In the genomic region with DNA sequence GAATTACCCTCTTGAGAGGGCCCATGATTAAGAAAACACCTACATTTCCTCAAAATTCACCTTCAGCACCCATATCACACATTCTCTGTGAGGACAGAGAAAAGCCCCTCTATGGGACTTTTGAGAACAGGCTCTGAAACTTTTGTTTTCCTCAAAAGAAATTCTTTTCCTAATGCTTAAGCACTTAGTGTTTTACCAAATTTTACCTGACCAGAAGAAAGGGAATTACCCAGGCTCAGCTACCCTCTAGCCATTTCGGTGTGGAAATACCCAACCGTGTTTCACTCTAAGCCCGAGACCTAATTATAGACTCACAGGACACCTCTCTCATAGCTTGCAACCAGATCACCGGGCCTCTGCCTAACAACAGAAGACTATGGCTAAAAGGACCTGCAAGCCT, we compare ENCODE assay signal across 28 mouse cellular contexts. TPM values are rescaled to one million over a fixed set of nuclear protein-coding genes. Genes with fewer than 3 reads are reported as not detected.
DNase-seq lines count a peak whose midpoint lies in the region; ATAC-seq and TF ChIP-seq lines count a peak whose summit lies in the region.
"Had no signal": no experiment of that assay in that cellular context is flagged by ENCODE, and none has a peak within 500 bp of the region (broad histone marks: within the 10 kb centered on the region; RNA-seq: fewer than 3 reads in every experiment).

No protein-coding gene starts in this region.

- peak overlapping the region; percentile 86 for H3K27ac ChIP-seq in gastrocnemius, adult 2 months
- peak overlapping the region; percentile 84 for H3K27ac ChIP-seq in brown adipose tissue, adult 24 weeks (replicated peaks; ENCODE audit: low read depth, low read length)
- no peak overlapping the region for H3K27ac ChIP-seq in cerebellum, adult 2 months (ENCODE audit: insufficient read depth, low read length)
- H3K27ac ChIP-seq: forebrain, embryonic 10.5 days; heart, embryonic 10.5 days; hindbrain, embryonic 14.5 days; kidney, embryonic 15.5 days; layer of hippocampus, adult 2 months; limb, embryonic 10.5 days; limb, embryonic 15.5 days; liver, embryonic 14.5 days; midbrain, embryonic 10.5 days; neural tube, embryonic 12.5 days had no signal

- H3K4me3 ChIP-seq in gastrocnemius, adult 2 months = peak overlapping the region; percentile 2; the same call in 1 of the 2 replicates
- H3K4me3 ChIP-seq in brown adipose tissue, adult 24 weeks (ENCODE audit: insufficient read depth, low read depth, low read length) = no peak overlapping the region
- no peak overlapping the region for H3K4me3 ChIP-seq in myocyte
- no peak overlapping the region for H3K4me3 ChIP-seq in cerebellum, adult 2 months (replicated peaks; ENCODE audit: insufficient read depth, low read depth, low read length)
- H3K4me3 ChIP-seq: forebrain, embryonic 10.5 days; heart, embryonic 10.5 days; kidney, embryonic 15.5 days; layer of hippocampus, adult 2 months; limb, embryonic 10.5 days; limb, embryonic 15.5 days; midbrain, embryonic 10.5 days; neural tube, embryonic 12.5 days had no signal

- H3K36me3 ChIP-seq in myocyte (ENCODE audit: control insufficient read depth, insufficient read depth) = no peaks in the 10 kb centered on the region
- H3K36me3 ChIP-seq: forebrain, embryonic 10.5 days; heart, embryonic 10.5 days; kidney, embryonic 15.5 days; limb, embryonic 10.5 days; limb, embryonic 15.5 days; midbrain, embryonic 10.5 days; neural tube, embryonic 12.5 days had no signal

- peak overlapping the region; percentile 62 for H3K4me2 ChIP-seq in myocyte (ENCODE audit: low read depth)
- H3K4me2 ChIP-seq: hindbrain, embryonic 14.5 days; kidney, embryonic 15.5 days; limb, embryonic 15.5 days; neural tube, embryonic 12.5 days had no signal

- intact Hi-C loops in gastrocnemius, adult 2 months (cut with DNase I) = no loop called here
- intact Hi-C loops in gastrocnemius, postnatal 14 days (cut with DNase I; ENCODE audit: low total_unique reads) = no loop called here

- no peak for TF ChIP-seq POLR2A in myocyte (IDR thresholded peaks at IDR 0.05; ENCODE audit: insufficient read length, low read depth)
- TF ChIP-seq POLR2A in cerebellum, adult 2 months (IDR thresholded peaks at IDR 0.05; ENCODE audit: borderline replicate concordance, insufficient read depth, low read length) = no peak

- no peaks in the 10 kb centered on the region for H3K27me3 ChIP-seq in myocyte (ENCODE audit: control insufficient read depth, insufficient read depth, insufficient read length)
- H3K27me3 ChIP-seq in cerebellum, adult 2 months (ENCODE audit: control insufficient read depth, insufficient read depth, low read length) = no peaks in the 10 kb centered on the region
- H3K27me3 ChIP-seq: kidney, embryonic 15.5 days; limb, embryonic 15.5 days; neural tube, embryonic 12.5 days; Patski had no signal

- peak; percentile 36 for ATAC-seq in CD4-positive, CD25-positive, alpha-beta regulatory T cell, adult 4 months
- ATAC-seq in megakaryocyte, adult 5-6 weeks (ENCODE audit: poor library complexity, severe bottlenecking) = no peak
- ATAC-seq: forebrain, embryonic 16.5 days; midbrain, embryonic 16.5 days had no signal

- H3K4me1 ChIP-seq in brown adipose tissue, adult 24 weeks (ENCODE audit: control insufficient read depth, insufficient read depth, insufficient read length, low read length) = no peaks in the 10 kb centered on the region; the same call in 1 of the 2 replicates
- H3K4me1 ChIP-seq in cerebellum, adult 2 months (ENCODE audit: control insufficient read depth, insufficient read depth, low read length) = no peaks in the 10 kb centered on the region
- H3K4me1 ChIP-seq: forebrain, embryonic 10.5 days; heart, embryonic 10.5 days; kidney, embryonic 15.5 days; limb, embryonic 10.5 days; midbrain, embryonic 10.5 days; neural tube, embryonic 12.5 days had no signal

- no peaks in the 10 kb centered on the region for H3K79me2 ChIP-seq in myocyte (ENCODE audit: control insufficient read depth, insufficient read depth)

- 81% methylated on average over 4 of the region's 4 CpGs for WGBS in cerebellum, adult 2 months

- DNase-seq in gastrocnemius, adult 2 months = no peak
- DNase-seq in gastrocnemius, postnatal 14 days = no peak
- no peak for DNase-seq in thymus, postnatal 4 days
- DNase-seq in cerebellum, adult 2 months = no peak
- DNase-seq: cerebellum, adult 8-10 months; cerebellum, postnatal 25 days; kidney, adult 18-20 months; kidney, postnatal 36 days; lung, adult 2 months; right cerebral cortex, postnatal 4 days; thymus, adult 2 months had no signal

- no peak for TF ChIP-seq CTCF in gastrocnemius, adult 2 months (IDR thresholded peaks at IDR 0.05)
- no peak for TF ChIP-seq CTCF in cerebellum, adult 2 months (IDR thresholded peaks at IDR 0.05; ENCODE audit: borderline replicate concordance, insufficient read depth, low read depth, low read length)

- H3ac ChIP-seq in myocyte (ENCODE audit: control insufficient read depth, insufficient read length) = no peak overlapping the region

TF ChIP-seq in myocyte, 11 proteins besides CTCF, POLR2A, EP300 and RAD21:
- TF ChIP-seq SRF (IDR thresholded peaks at IDR 0.05; ENCODE audit: control insufficient read depth, insufficient read length, low read depth) (no peak), TCF12 (IDR thresholded peaks at IDR 0.05; ENCODE audit: insufficient read depth, poor library complexity, severe bottlenecking) (no peak), MYOG (IDR thresholded peaks at IDR 0.05; ENCODE audit: control insufficient read depth in 1 of 3, insufficient read depth in 1 of 3, insufficient read length in 2 of 3, low read depth in 2 of 3) (no peak), CEBPB (IDR thresholded peaks at IDR 0.05; ENCODE audit: insufficient read depth, poor library complexity, severe bottlenecking) (no peak), MYOD1 (IDR thresholded peaks at IDR 0.05; ENCODE audit: control insufficient read depth in 1 of 3, insufficient read length in 2 of 3, low read depth in 2 of 3) (no peak), POLR2AphosphoS2 (IDR thresholded peaks at IDR 0.05; ENCODE audit: insufficient read length, low read depth) (no peak), E2F4 (IDR thresholded peaks at IDR 0.05; ENCODE audit: insufficient read depth) (no peak), TCF3 (IDR thresholded peaks at IDR 0.05; ENCODE audit: insufficient read length, low read depth) (no peak), MAX (IDR thresholded peaks at IDR 0.05; ENCODE audit: low read depth) (no peak), USF1 (IDR thresholded peaks at IDR 0.05; ENCODE audit: low read depth) (no peak), REST (IDR thresholded peaks at IDR 0.05; ENCODE audit: insufficient read depth, insufficient read length) (no peak)

RNA-seq across cellular contexts. Expression of a gene that starts 17.6 kb away (rescaled TPM):
- 10 to 100 TPM; 47.1 to 66.2 TPM for total RNA-seq in gastrocnemius, adult 2 months (2021)
- 10 to 100 TPM; 29.3 to 31.6 TPM for total RNA-seq in gastrocnemius, postnatal 14 days (2021)
- 10 to 100 TPM; 17.9 to 25.3 TPM for polyA plus RNA-seq in CD4-positive, CD25-positive, alpha-beta regulatory T cell, adult 4 months (2017; shearing (Covaris generic))
- polyA plus RNA-seq in brown adipose tissue, adult 24 weeks (2012; ENCODE audit: insufficient read depth, insufficient read length, missing spikeins) = 50.2 and 54.3 TPM in 2 replicates
- 16.9 TPM for polyA plus RNA-seq in myocyte (2012; fragmentation: generic; extraction: Trizol)
- 88.2 and 97.4 TPM in 2 replicates for total RNA-seq in megakaryocyte, adult 5-6 weeks (2015)
- 49.3 and 53.4 TPM in 2 replicates for total RNA-seq in megakaryocyte, adult 5-6 weeks (2017)
- 53.3 and 53.8 TPM in 2 replicates for polyA plus RNA-seq in cerebellum, adult 2 months (2012; rRNA removed)

RNA-seq across cellular contexts. Expression of a gene that starts 29.3 kb away (rescaled TPM):
- total RNA-seq in gastrocnemius, adult 2 months (2021) = 10 to 100 TPM; 11.6 to 17.4 TPM
- total RNA-seq in gastrocnemius, postnatal 14 days (2021) = 10 to 100 TPM; 11.6 to 14.2 TPM
- 10 to 100 TPM; 50.9 to 54.8 TPM for polyA plus RNA-seq in CD4-positive, CD25-positive, alpha-beta regulatory T cell, adult 4 months (2017; shearing (Covaris generic))
- polyA plus RNA-seq in brown adipose tissue, adult 24 weeks (2012; ENCODE audit: insufficient read depth, insufficient read length, missing spikeins) = 10.9 and 16.0 TPM in 2 replicates
- polyA plus RNA-seq in myocyte (2012; fragmentation: generic; extraction: Trizol) = 18.0 TPM
- total RNA-seq in megakaryocyte, adult 5-6 weeks (2015) = 16.6 and 22.8 TPM in 2 replicates
- 20.2 and 25.6 TPM in 2 replicates for total RNA-seq in megakaryocyte, adult 5-6 weeks (2017)
- 26.6 and 27.1 TPM in 2 replicates for polyA plus RNA-seq in cerebellum, adult 2 months (2012; rRNA removed)

RNA-seq across cellular contexts. Expression of a gene that starts 51.2 kb away (rescaled TPM):
- total RNA-seq in gastrocnemius, adult 2 months (2021) = 10 to 100 TPM in 1 of 2 experiments, 1 to 10 TPM in 1; 5.3 to 11.1 TPM
- 1 to 10 TPM; 4.3 to 4.6 TPM for total RNA-seq in gastrocnemius, postnatal 14 days (2021)
- polyA plus RNA-seq in CD4-positive, CD25-positive, alpha-beta regulatory T cell, adult 4 months (2017; shearing (Covaris generic)) = 10 to 100 TPM; 12.2 to 16.8 TPM
- 10.6 and 12.8 TPM in 2 replicates for polyA plus RNA-seq in brown adipose tissue, adult 24 weeks (2012; ENCODE audit: insufficient read depth, insufficient read length, missing spikeins)
- polyA plus RNA-seq in myocyte (2012; fragmentation: generic; extraction: Trizol) = 5.8 TPM
- total RNA-seq in megakaryocyte, adult 5-6 weeks (2015) = 5.5 and 5.8 TPM in 2 replicates
- 5.6 and 5.7 TPM in 2 replicates for total RNA-seq in megakaryocyte, adult 5-6 weeks (2017)
- 14.6 and 15.1 TPM in 2 replicates for polyA plus RNA-seq in cerebellum, adult 2 months (2012; rRNA removed)

RNA-seq across cellular contexts. Expression of a gene that starts 51.8 kb away (rescaled TPM):
- 10 to 100 TPM; 13.0 to 14.5 TPM for total RNA-seq in gastrocnemius, adult 2 months (2021)
- total RNA-seq in gastrocnemius, postnatal 14 days (2021) = 10 to 100 TPM in 1 of 2 experiments, 1 to 10 TPM in 1; 9.8 to 11.4 TPM
- polyA plus RNA-seq in CD4-positive, CD25-positive, alpha-beta regulatory T cell, adult 4 months (2017; shearing (Covaris generic)) = 10 to 100 TPM; 33.8 to 39.0 TPM
- polyA plus RNA-seq in brown adipose tissue, adult 24 weeks (2012; ENCODE audit: insufficient read depth, insufficient read length, missing spikeins) = 11.6 and 20.8 TPM in 2 replicates
- polyA plus RNA-seq in myocyte (2012; fragmentation: generic; extraction: Trizol) = 9.0 TPM
- total RNA-seq in megakaryocyte, adult 5-6 weeks (2015) = 56.7 and 65.8 TPM in 2 replicates
- 46.7 and 47.7 TPM in 2 replicates for total RNA-seq in megakaryocyte, adult 5-6 weeks (2017)
- 94.4 and 98.8 TPM in 2 replicates for polyA plus RNA-seq in cerebellum, adult 2 months (2012; rRNA removed)
